Mouse (Mus musculus) 416B (cell line): ENCODE data around the gene Ccdc24.

ENCODE experiments used
- DNase-seq: peaks from one replicate; pipeline ENCODE4 v3.0.0; 2011; ENCODE audit warnings: low read depth

Ccdc24 gene

DNA sequence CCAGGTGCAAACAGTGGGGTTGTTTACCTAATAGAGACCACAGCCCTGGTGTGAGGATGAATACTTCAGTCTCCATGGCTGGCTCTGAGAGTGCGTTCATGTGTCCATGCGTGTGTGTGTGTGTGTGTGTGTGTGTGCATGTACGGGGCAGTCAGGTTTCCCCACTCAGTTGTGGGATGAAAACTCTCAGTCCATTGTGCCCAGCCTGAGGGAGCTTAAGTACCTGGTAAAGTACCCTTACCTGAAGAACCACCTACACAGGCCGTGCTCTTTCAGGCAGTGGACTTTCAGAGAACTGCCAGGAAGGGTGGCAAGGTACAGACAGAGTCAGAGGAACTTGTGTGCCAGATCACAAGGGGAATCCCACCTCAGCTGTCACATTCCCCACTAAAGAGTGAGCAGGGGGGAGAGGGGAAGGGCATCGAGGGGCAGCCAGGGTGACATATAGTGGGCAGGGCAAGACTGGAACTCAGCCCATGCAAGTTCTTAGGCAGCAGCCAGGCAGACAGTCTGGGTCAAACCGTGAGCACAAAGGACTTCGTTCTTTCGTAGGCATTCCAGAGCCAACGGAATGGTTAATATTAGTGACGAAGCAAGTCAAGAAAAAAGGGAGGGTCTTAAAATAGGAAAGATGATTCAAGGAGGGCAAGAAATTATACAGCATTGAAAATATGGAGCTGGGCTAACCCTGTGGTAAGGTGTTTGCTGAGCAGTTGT is 20.0 kb downstream of the Ccdc24 start:
- DNase-seq: no peak

DNA sequence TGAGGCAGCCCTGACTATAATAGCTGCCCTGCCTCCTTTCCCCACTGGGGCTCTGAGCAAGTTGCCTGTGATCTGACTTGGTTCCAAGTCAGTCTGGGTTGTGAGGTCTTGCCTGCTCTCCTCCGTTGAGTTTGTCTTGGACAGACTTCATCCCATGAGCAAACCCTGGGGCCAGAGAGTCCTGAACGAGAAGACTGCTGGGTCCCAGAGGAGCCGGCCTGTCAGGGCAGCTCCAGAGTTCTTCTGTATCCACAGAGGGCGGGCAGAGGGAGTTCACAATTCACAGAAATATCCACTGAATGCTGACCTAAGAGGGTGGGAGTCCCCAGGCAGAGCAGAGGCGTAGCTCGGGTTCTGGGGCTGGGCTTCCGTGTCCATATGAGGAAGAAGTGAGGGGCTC is 21.5 kb downstream of the Ccdc24 start:
- DNase-seq: no peak

DNA sequence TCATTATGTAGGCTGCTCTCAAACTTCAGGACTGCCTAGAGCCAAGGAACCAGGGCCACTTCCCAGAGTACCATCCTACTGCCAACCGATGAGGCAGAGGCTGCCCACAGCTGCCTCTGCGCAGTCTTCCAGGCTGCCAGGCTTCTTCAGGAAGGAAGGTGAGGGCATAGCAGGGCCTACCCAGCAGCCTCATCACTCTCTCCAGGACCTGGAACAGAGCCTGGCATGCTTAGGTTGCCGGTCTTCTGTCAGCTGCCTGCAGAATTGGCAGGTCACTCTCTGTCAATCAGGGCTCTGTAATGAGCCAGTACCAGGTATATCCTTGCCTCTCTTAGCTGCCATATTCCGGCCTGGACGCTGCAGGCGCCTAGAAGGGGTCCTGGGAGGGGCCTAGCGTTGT is 22.2 kb downstream of the Ccdc24 start:
- no peak for DNase-seq

DNA sequence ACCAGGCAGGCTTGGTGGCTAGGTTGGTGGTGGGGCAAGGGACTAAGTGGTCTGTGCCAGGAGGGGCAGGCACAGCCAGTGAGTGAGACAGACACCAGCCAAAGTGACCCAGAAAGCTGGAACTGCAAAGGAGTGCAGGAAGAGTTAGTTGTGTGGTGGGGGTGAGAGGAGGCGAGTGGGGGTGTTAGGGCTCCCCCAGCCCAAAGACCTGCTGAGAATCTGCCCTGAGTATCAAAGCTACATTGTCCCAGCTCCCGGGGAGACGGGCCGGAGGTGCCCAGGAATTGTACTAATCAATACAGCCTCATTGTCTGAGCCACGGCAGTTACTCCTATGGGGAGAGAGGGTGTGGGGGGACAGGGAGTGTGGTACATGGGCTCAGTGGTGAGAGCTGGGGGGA is 22.9 kb downstream of the Ccdc24 start:
- no peak for DNase-seq

DNA sequence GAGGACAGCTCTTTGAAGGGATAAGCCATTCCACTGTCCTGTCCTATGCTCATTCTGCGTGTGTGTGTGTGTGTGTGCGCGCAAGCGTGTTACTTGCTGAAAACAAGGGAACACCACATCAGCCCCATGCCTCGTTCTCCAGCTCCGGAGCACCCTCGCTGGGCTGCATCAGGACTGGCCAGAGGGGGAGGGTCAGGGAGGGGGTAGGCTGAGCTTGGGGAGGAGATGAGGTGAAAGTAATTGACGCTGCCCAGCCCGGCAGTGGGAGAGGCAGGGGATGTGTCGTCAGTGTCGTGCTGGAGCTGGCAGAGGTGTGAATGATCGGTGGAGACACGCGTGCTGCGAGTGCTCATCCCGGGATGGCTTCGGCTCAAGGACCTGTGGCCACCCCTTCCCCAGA is 23.3 kb downstream of the Ccdc24 start:
- DNase-seq: no peak

DNA sequence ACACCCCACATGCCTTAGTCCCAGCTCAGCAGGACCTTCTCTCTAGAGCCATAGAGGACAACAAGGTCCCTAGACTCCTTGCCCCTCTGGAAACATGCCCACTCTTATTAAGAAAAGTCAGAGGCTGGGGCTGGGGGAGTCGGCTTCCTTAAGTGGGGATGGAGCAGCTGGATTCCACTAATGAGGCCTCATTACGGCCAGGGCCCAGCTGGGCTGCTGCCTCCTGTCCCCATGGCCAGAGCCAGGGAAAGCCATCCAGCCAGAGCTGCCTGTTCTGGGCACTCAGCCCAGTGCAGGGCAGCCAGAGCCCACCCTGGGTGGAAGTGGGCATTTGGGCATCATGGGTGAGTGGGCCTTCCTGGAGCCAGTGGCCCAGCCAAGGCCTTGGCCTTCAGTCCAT is 25.3 kb downstream of the Ccdc24 start:
- no peak for DNase-seq

DNA sequence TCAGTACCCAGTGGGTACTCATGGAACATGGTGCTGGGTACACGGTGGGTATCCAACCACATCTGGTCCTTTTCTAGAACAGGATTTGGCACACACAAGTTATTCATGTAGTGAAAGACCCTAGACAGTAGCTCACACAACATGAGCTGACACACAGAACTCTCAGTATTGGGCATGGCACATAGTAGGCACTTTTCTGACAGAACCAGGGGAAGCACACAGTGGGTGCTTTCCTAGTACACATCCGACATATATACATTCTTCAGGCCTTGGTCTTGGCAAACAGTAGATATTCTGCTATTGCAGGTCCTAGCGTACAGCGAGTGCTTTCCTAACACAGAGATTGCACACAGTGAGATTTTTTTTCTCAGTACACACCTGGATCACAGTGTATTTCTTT is 26.1 kb downstream of the Ccdc24 start:
- DNase-seq: no peak

DNA sequence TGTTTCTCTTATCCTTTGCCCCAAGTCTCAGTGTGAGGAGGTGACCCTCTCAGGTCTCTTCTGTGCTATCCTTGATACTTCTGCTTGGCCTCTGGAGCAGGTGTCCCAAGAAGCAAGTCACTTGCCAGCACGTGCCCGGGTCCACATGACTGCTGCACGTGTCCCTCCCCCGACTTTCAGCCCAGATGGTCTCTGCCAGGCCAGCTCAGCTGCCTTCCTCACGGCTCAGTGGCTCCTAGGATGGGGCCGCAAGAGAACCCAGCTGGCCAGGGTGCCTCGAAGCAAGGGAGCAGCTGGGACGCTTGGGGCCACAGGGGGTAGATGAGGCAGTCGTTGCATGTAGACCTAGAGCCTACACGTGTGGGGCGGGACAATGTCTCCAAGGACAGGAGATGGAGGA is 27.0 kb downstream of the Ccdc24 start:
- no peak for DNase-seq

DNA sequence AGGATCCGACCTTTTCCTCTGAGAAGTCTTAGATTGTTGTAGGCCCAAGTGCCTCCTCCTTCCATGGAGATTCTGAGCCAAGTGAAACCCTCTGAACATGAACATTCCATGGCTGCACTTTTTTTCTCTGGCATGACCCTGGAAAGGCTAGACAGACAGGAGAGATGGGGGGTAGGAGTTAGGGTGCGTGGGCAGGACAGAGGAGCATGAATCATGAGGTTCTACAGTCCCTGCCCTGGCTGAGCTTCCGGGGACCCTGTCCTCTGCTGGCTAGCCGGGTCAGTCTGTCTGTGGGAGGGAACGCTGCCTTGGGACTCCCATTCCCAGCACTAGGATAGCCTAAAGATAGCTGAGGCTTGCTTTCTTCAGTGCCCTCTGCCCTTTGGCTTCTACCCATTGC is 27.9 kb downstream of the Ccdc24 start:
- no peak for DNase-seq

DNA sequence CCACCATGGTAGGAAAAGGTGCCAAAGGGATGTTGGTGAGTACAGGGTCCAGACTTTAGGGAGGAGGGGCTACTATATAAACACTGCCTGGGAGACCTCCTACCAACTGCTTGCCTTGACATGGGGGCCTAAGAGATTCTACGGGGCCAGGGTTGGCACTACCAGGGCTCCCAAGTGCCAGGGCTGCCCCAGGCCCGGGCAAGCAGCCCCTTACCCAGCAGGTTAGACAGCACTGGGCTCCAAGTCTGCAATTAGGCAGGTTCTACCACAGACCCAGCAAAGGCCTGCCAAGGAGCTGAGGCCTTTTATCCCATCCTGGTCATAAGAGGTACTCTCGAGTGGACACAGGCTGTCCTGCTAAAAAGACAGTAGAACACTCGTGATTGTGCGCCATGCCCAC is 29.3 kb downstream of the Ccdc24 start:
- DNase-seq: no peak

DNA sequence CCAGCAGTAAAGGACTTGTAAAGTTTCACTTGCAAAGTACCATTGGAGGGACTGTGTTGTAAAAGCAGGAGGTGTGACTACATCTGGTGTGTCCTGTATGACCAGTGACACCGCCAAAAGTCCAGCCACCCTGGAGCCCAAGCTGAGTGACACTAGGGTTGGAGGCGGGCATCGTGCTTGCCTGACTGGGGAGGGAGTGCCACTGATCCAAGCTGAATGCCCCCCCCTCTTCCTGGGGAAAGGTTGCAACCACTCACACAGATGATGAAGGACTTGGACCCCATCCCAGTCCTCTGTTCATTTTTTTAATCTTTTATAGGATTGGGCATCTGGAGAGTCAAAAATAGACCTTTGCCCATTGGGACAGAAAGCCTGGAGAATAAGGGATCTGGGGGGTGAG is 30.8 kb downstream of the Ccdc24 start:
- DNase-seq: no peak

DNA sequence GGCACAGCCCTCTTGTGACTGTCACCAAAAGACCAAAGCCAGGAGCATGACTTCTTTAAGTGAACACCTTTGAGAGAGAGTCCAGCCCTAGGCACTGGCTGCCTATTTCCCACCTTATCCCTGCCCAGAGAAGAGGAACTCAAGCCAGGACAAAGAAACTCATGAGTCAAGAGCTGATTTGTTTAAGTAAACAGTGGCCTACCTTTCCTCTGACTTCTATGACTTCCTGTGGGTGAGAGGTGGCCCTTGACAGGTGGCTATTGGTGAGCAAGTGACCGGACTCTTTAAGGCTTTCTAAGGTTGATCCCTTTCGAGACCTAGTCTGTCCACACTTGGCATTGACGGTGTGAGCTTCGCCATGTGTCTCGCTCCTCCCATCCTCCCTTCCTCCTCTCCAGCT is 31.5 kb downstream of the Ccdc24 start:
- no peak for DNase-seq

DNA sequence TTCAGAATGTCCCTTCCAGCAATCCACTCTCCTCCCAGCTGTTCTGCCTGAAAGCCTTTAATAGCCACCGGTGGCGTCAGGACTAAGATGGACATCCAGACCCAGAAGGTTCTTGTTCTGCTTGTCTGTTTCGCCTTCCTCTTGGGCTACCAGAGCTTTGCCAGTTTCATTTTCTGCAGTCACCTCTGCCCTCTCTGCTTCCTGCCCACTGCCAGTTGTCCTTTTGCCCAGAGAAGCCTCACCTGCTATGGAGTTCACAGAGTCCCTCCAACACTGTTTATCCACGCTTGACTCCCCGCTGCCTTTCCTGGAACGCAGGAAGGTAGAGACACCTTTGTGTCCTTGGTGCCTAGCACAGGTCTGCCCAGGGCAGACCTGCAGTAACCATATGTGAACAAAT is 33.0 kb downstream of the Ccdc24 start:
- no peak for DNase-seq

DNA sequence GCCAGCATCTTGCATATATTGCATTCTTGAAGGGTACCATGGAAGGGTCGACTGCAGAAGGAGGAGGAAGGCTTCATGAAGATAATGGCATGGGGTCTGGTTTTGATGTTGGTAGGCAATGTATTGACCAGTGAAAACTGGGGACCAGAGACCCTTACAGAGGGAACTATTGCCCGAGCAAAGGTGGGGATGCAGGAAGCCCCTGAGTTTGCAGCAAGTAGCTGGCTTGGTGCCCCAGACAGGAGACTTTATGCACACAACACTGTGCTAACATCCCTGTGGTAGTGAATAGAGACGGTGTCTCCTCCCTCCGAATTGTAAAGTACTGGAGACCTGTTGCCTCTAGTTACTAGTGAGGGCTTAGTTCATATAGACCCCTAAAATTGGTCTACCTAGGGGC is 35.1 kb downstream of the Ccdc24 start:
- no peak for DNase-seq

DNA sequence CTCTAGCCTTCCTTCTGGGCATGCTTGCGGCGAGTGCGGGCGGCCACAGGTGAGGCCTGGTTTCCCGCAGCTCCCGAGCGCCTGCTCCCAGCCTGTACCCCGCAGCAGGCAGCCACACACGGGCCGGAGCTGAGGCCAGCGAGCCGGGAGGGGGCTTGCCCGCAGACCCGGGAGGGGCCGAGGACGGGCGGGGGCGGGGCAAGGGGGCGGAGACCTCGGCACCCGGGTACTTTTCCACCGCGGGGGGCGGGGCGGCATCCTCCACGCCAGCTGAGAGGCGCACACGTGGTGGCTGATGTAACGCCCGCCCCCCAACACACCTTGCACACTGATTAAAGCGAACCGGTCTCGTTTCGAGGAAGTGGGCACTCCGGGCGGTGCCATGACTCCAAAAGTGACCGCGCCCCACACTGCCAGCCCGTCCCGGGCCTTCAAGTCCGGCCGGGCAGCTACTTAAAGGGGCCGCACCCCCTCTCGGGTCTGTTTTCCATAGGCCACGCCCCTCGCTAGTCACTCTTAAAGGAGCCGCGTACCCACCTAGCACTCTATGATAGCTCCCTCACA is 36.1 kb downstream of the Ccdc24 start:
- DNase-seq: peak; percentile 91

DNA sequence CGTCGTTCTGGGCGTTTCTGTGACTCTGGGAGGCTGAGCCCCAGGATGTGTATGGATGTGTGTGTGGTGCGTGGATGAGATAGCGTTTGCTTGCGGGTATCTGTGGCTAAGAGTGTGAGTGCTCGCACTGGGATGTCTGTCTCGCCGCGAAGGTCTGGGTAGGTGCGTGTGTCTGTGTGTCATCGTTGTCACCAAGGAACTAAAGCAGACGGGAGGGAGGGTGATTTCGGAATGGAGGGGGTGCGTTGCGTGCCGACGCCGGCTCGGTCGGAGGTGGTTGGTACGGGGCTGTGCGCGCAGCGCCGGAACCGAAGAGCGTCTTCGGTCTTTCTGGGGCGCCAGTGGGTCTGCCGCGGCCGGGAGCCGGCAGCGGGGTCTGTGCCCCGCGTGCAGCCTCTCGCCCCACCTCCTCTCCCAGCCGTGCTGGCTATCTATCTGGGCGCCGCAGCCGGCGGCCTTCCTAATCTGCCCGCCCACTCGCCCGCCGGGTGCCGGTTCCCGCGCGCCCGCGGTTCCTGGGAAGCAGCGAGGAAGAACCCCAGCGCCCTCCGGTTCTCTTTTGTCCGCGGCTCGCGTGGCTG is 36.7 kb downstream of the Ccdc24 start:
- DNase-seq: peak; percentile 52

DNA sequence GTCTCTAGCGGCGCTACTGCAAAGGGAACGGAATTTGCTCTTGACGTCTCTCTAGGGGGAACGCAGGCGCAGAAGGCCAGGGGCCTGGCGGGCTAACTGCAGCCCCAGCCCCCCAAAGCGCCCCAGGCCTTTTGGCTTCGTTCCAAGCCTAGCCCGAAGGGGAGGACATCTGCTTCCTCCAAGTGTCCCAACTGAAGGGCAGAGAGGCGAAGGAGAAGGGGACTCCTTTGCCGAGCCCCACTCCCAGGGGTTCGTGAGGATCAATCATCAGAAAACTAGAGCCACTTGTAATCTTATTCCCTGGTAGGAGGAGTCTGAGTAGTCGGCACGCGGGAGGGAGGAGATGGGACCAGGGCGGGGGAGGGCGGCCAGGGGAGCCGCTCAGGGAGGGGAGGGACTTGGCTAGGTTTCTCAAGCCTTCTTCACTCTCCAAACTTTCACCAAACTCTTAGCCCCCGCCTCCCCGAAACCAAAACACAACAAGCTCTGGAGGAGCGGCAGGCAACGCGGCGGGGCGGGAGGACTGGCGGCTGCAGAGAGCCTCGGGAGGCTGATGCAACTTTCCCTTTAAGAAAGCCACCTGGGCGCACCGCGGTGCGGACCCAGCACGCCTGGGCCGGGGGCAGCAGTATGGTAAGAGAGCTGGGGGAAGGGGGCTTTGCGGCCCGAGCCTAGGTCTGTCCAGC is 37.4 kb downstream of the Ccdc24 start:
- DNase-seq: peak; percentile 87

DNA sequence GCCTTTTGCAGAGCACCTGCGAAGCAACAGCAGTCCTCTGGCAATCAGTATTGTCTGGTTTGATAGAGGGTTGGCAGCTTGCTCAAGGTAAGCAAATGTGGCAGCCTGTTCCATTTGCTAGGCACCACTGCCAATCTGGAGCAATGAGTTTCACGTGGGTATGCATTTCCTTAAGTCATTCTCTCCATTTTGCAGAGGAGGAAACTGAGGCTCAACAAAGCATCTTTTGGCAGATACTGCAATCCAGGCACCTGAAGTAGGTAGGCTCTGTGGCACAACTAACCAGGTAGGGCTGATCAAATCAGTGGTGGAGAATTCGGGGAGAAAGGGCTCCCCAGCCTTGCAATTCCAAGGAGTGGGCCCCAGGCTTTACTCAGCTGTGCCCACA is 37.9 kb downstream of the Ccdc24 start, which contains the start of gene Slc6a9:
Slc6a9 (plus strand) TSS at position 50 of the 388 bp plus-strand sequence.
- DNase-seq: no peak

DNA sequence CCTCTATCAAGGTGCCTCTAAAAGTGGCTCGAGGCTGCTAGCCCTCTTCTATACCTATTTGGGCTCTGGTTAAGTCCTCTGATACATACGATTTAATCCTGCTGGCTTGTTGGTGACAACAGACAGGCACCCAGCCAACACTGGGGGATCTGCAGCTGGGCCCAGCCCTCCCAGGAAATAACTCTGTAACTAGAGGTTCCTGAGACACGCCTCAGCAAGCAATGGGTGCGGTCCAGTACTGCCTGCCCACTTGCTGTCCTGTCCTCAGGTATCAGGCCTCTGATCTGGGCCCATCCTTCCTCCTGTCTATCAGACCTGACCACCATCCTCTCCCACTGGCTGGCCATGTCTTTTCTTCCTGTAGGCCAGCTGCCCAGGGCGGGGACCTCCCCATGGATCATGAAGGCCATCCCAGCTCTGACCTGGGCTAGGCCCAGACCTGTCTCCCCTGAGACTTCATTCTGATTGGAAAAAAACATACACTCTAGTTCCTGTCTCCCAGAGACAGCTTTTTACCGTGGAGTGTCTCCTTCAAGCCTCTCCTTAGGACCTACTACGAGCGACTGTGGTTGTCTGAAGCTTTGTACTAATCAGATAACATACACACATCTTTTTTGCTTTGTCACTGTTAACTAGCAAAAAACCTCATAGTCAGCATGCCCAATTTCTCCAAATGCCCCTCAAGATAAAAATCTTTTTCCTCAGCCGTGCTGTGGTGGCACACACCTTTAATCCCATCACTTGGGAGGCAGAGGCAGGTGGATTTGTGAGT is 40.3 kb downstream of the Ccdc24 start:
- DNase-seq: peak; percentile 65

DNA sequence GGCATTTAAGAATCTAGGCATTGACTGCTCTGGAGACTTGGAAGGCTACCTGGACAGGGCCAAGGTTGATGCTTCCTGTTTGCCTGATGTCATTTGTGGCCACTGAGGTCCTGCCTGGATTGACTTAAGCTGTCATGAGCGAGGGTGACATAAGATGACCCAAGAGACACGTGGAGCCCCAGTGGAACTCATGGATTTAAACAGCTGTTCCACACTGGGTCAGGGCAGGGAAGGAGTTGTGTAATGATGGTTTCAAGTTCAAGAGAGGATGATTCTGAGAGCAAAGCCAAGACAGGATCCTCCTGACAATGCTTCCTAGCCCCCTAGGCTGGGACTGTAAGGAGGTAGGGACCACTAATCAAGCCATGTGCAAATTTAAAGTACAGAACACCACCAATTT is 40.9 kb downstream of the Ccdc24 start:
- DNase-seq: peak; percentile 23

DNA sequence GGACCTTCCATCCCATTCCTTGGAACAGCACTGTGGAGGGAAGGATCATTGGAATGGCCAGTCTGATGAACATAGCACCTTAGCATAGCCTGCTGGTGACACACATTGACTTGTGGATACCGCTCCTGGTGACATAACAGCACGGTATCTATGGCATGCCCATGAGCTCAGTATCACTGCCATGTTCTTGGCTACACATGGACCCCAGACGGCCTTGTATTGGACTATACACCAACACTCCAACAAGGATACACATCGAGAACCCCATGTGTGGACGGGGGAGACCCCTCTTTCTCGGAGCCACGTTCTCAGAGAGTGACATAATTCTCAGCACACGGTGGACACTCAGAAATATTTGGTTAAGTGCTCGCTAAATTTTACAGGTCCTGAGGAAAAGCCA is 41.6 kb downstream of the Ccdc24 start:
- no peak for DNase-seq

DNA sequence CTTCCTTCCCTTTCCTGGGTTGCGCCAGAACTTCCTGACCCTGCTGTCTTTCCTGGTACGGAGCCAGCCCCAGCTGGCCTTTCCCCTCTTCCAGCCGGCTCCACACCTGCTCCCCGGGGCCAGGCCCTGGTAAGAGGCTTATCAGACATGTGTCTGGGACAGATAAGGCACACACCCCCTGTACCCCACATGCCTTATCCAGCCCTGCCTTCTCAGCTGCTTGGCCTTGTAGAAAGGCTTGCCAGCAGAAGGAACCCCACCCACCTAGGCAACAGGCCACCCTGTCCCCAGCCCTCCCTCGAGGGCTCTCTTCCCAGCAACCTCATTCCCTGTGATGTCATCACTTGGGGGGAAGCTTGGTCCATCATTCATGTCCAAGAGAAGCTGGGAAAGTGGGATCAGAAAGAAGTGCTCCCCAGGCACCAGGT is 42.2 kb downstream of the Ccdc24 start:
- DNase-seq: peak; percentile 80
